Mouse (Mus musculus) neural tube, embryonic 11.5 days (tissue): Measurements from ENCODE around the gene Acaca. TPM values are rescaled to one million over a fixed set of nuclear protein-coding genes. Genes with fewer than 3 reads are reported as not detected.

Experiments
- ATAC-seq: fragments of 200-750 bp; cut with Nextera tagmentation; 2 replicates; pipeline ENCODE4 v1.8.0; 2017; ENCODE audit warnings: moderate number of reproducible peaks, mild to moderate bottlenecking, moderate TSS enrichment, moderate library complexity; ENCODE audit not compliant: insufficient read depth, low FRiP score, low TSS enrichment
- DNase-seq: peaks from one replicate; pipeline ENCODE4 v3.0.0-alpha.2; 2015; ENCODE audit warnings: low spot score
- H3K27ac ChIP-seq: fragments of 300-500 bp; sonication (generic); 2 replicates; pipeline ENCODE4 v1.5.1; 2014; ENCODE audit warnings: low read depth, mild to moderate bottlenecking, low read length
- H3K27me3 ChIP-seq: fragments of 300-500 bp; sonication (generic); 2 replicates; pipeline ENCODE4 v1.6.1; 2014; ENCODE audit warnings: mild to moderate bottlenecking, low read length, mixed read lengths; ENCODE audit not compliant: control insufficient read depth, insufficient read depth
- H3K36me3 ChIP-seq: fragments of 300-500 bp; sonication (generic); 2 replicates; pipeline ENCODE4 v1.6.1; 2014; ENCODE audit warnings: mild to moderate bottlenecking, low read length, moderate library complexity, mixed read lengths; ENCODE audit not compliant: control insufficient read depth, insufficient read depth
- H3K4me1 ChIP-seq: fragments of 300-500 bp; sonication (generic); 2 replicates; pipeline ENCODE4 v1.6.1; 2014; ENCODE audit warnings: low read length, mixed read lengths; ENCODE audit not compliant: control insufficient read depth, insufficient read depth
- H3K4me2 ChIP-seq: fragments of 300-500 bp; sonication (generic); 2 replicates; pipeline ENCODE4 v1.6.1; 2014; ENCODE audit warnings: low read depth, mild to moderate bottlenecking, moderate library complexity
- H3K4me3 ChIP-seq: fragments of 300-500 bp; sonication (generic); 2 replicates; pipeline ENCODE4 v1.5.1; 2014; ENCODE audit warnings: low read depth, low read length
- H3K9ac ChIP-seq: fragments of 300-500 bp; sonication (generic); 2 replicates; pipeline ENCODE4 v1.6.1; 2014; ENCODE audit warnings: mild to moderate bottlenecking, low read length
- H3K9me3 ChIP-seq: fragments of 300-500 bp; sonication (generic); 2 replicates; pipeline ENCODE4 v1.6.1; 2016; ENCODE audit warnings: low read length; ENCODE audit not compliant: control insufficient read depth
- WGBS: fragments of 180-500 bp; shearing (Covaris S2); extraction: QIAGEN DNeasy Blood & Tissue Kit; methylation state at CpG from one replicate; pipeline ENCODE4 v1.1.7; 2014; 5-methylcytosine and 5-hydroxymethylcytosine counted together
- polyA plus RNA-seq: library from polyadenylated mRNA; unstranded; fragments of >200 nt; fragmentation: Nextera tagmentation; extraction: Ambion mirVana; gene quantifications from 2 replicates; pipeline ENCODE4 v1.2.1, GENCODE M21; 2014

Gene Acaca
- polyA plus RNA-seq, 1 experiment from 2014 or later: 29.4 TPM

DNA sequence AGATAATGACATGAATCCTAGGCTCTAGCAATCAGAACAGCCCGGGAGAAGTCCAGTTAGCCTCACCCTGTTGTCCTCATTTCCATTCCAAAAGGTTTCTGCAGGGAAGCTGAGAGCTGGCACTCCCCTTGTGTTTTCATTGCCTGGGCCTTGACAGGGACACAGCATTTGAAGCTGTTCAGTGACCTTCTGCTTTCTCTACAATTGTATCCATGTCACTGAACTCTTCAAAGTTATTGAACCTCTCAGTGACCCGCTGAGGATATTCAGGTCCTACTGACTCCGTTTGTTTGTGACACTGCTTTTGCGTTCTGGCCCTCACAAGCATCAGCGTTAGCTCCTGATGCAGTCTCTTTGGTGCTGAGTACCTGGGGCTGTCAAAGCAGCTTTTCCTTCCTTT lies 147.5 kb downstream of the Acaca start:
- no peak overlapping the region for H3K27ac ChIP-seq
- ATAC-seq: no peak

GRCm38 (mm10) chr11:84281280-84281679 lies 151.8 kb downstream of the Acaca start:
- ATAC-seq (no peak), DNase-seq (peak; percentile 38)
- 74% methylated on average over 5 of the region's 5 CpGs for WGBS
- Histone ChIP-seq H3K27me3 (no peaks in the 10 kb centered on the region), H3K9ac (no peak overlapping the region), H3K27ac (no peak overlapping the region), H3K4me3 (no peak overlapping the region), H3K36me3 (no peaks in the 10 kb centered on the region; the same call in 1 of the 2 replicates), H3K4me2 (no peak overlapping the region), H3K4me1 (no peaks in the 10 kb centered on the region), H3K9me3 (no peaks in the 10 kb centered on the region)

More for the DNA sequence above, 147.5 kb downstream of the Acaca start:
- Histone ChIP-seq H3K4me1 (0 out of 2 replicates have a peak, but pooled peaks cover 2% of the 10 kb centered on the region), H3K36me3 (no peaks in the 10 kb centered on the region; the same call in 1 of the 2 replicates), H3K9ac (no peak overlapping the region), H3K4me2 (no peak overlapping the region), H3K9me3 (no peaks in the 10 kb centered on the region), H3K27me3 (no peaks in the 10 kb centered on the region), H3K4me3 (no peak overlapping the region)
- DNase-seq: peak; percentile 24
- WGBS: 32% methylated on average over 5 of the region's 5 CpGs

DNA sequence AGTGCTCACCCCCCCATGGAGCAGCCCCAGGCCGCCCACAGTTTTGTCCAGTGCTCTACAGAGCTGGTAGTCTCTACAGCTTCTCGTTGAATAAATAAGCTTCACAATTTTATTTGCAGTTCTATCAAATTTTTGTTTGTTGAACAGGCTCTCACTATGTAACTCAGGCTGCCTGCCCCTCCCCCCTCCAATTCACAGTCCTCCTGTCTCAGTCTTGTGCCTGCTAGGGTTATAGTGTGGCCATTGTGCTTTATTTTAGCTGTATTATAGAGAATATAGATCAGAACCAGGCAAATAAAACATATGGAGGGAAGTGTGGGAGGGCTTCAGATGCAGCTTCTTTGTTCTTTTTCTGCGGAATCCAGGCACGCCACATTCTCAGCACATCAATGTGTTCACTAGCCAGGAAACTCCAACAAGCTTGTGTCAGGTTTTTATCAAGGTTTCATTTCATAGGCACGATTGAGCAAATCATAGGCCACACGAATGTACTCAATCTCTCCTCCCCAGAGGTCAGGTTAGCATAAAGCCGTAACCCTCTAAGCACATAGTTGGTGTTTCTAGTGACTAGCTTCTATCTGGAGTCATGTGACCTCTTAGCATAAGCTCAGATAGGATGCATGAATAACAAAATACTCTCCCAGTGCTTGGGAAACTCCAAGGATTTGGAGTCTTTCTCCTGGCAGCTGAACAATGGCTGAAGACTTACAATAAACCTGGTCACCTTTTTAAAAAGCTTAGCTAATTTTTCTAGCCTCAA lies 153.7 kb downstream of the Acaca start:
- no peaks in the 10 kb centered on the region for H3K9me3 ChIP-seq
- WGBS: 82% methylated on average over 7 of the region's 7 CpGs
- H3K27ac ChIP-seq: no peak overlapping the region
- peak; percentile 9 for DNase-seq
- no peak overlapping the region for H3K4me3 ChIP-seq
- no peaks in the 10 kb centered on the region; the same call in 1 of the 2 replicates for H3K36me3 ChIP-seq
- H3K4me2 ChIP-seq: no peak overlapping the region
- ATAC-seq: no peak
- no peaks in the 10 kb centered on the region for H3K4me1 ChIP-seq
- H3K27me3 ChIP-seq: no peaks in the 10 kb centered on the region
- no peak overlapping the region for H3K9ac ChIP-seq

GRCm38 (mm10) chr11:84290781-84291180 lies 161.3 kb downstream of the Acaca start:
- H3K9me3 ChIP-seq: no peaks in the 10 kb centered on the region
- H3K4me2 ChIP-seq: no peak overlapping the region
- H3K4me3 ChIP-seq: no peak overlapping the region
- no peak for DNase-seq
- H3K27ac ChIP-seq: no peak overlapping the region
- 81% methylated on average over 3 of the region's 3 CpGs for WGBS
- H3K4me1 ChIP-seq: no peaks in the 10 kb centered on the region
- ATAC-seq: no peak
- H3K36me3 ChIP-seq: no peaks in the 10 kb centered on the region
- H3K27me3 ChIP-seq: no peaks in the 10 kb centered on the region
- no peak overlapping the region for H3K9ac ChIP-seq

- no peak overlapping the region for H3K27ac ChIP-seq
- ATAC-seq (no peak), DNase-seq (no peak)
- H3K4me2 ChIP-seq: no peak overlapping the region
- H3K9ac ChIP-seq: no peak overlapping the region
- no peak overlapping the region for H3K4me3 ChIP-seq
- H3K9me3 ChIP-seq: no peaks in the 10 kb centered on the region
- no peaks in the 10 kb centered on the region for H3K36me3 ChIP-seq
- H3K27me3 ChIP-seq: no peaks in the 10 kb centered on the region
- 82% methylated on average over 3 of the region's 3 CpGs for WGBS
- no peaks in the 10 kb centered on the region for H3K4me1 ChIP-seq
Observed at GRCm38 (mm10) chr11:84292532-84292931, 163.1 kb downstream of the Acaca start.

DNA sequence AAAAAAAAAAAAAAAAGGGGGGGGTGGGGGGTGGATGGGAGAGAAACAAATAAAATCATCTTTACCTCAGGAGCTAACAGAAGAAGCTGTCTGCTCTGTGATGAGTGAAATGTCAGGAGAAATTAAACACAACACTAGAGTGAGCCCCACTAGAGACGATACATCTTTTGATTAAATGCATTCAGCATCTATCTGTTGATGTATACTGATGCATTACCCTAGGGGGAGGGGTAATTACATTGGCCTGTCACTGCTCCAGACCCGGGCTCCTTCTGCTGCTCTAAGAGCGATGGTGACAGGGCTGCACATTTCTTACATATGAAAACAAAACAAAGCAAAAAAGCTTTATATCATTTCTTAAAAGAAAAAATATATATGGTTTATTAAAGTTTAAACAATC lies 163.8 kb downstream of the Acaca start:
- H3K4me3 ChIP-seq: no peak overlapping the region
- H3K9ac ChIP-seq: no peak overlapping the region
- 75% methylated on average over 3 of the region's 3 CpGs for WGBS
- no peaks in the 10 kb centered on the region for H3K9me3 ChIP-seq
- H3K27me3 ChIP-seq: no peaks in the 10 kb centered on the region
- no peak for ATAC-seq
- H3K27ac ChIP-seq: no peak overlapping the region
- H3K4me1 ChIP-seq: no peaks in the 10 kb centered on the region
- DNase-seq: no peak
- H3K36me3 ChIP-seq: no peaks in the 10 kb centered on the region
- H3K4me2 ChIP-seq: no peak overlapping the region

GRCm38 (mm10) chr11:84296337-84296736 lies 166.9 kb downstream of the Acaca start:
- Histone ChIP-seq H3K4me2 (no peak overlapping the region), H3K9ac (no peak overlapping the region), H3K9me3 (no peaks in the 10 kb centered on the region), H3K27ac (no peak overlapping the region), H3K4me1 (no peaks in the 10 kb centered on the region), H3K36me3 (no peaks in the 10 kb centered on the region), H3K4me3 (no peak overlapping the region), H3K27me3 (no peaks in the 10 kb centered on the region)
- ATAC-seq (no peak), DNase-seq (no peak)
- WGBS: 91% methylated on average over 2 of the region's 2 CpGs

DNA sequence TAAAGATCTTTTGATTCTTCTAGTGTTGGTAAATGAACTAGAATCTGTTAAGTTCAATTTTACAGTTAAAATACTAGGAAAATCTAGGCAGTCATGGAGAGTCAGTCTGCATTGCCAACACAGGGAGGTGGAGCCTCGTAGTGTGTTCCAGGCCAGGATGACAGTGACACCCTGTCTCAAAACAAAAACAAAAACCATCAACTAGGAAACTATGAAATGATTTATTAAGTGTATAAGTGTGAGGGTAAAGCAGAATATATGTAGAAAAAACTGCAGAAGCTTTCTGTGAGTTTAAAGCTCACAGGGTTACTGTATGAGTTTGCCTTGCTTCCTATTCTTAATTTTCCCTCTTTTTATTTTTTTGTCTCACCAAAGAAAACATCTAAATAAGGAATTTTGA lies 176.0 kb downstream of the Acaca start:
- no peak for ATAC-seq
- no peak overlapping the region for H3K9ac ChIP-seq
- no peaks in the 10 kb centered on the region for H3K27me3 ChIP-seq
- H3K9me3 ChIP-seq: no peaks in the 10 kb centered on the region
- no peak for DNase-seq
- H3K4me2 ChIP-seq: no peak overlapping the region
- H3K4me3 ChIP-seq: no peak overlapping the region
- H3K4me1 ChIP-seq: no peaks in the 10 kb centered on the region
- H3K27ac ChIP-seq: no peak overlapping the region
- no peaks in the 10 kb centered on the region for H3K36me3 ChIP-seq
- 95% methylated on average over 1 of the region's 1 CpGs for WGBS

- H3K9ac ChIP-seq: no peak overlapping the region
- 94% methylated on average over 6 of the region's 6 CpGs for WGBS
- H3K4me3 ChIP-seq: no peak overlapping the region
- ATAC-seq (no peak), DNase-seq (no peak)
- no peak overlapping the region for H3K27ac ChIP-seq
- H3K4me2 ChIP-seq: no peak overlapping the region
- H3K27me3 ChIP-seq: no peaks in the 10 kb centered on the region
- no peaks in the 10 kb centered on the region for H3K36me3 ChIP-seq
- H3K9me3 ChIP-seq: no peaks in the 10 kb centered on the region
- H3K4me1 ChIP-seq: no peaks in the 10 kb centered on the region
Observed at GRCm38 (mm10) chr11:84306158-84306742, 176.8 kb downstream of the Acaca start.
